Mouse (Mus musculus) granulocyte monocyte progenitor cell, adult 5-6 weeks (primary cell): ENCODE measurements around the gene Rgs2. TPM values are rescaled to one million over a fixed set of nuclear protein-coding genes. Genes with fewer than 3 reads are reported as not detected.

Source experiments
- ATAC-seq: replicated peaks from 2 replicates; pipeline ENCODE4 v1.8.0; 2016; ENCODE audit warnings: mild to moderate bottlenecking, moderate TSS enrichment, inconsistent platforms; ENCODE audit not compliant: poor library complexity, severe bottlenecking
- total RNA-seq, 2 experiments: library from RNA; stranded (forward) in 1 of 2; stranded (reverse) in 1 of 2; fragments of 200-712, 200-1000 nt in 1 of 2; fragments of >200 nt in 1 of 2; fragmentation: Nextera tagmentation in 1 of 2; gene quantifications; 2 replicates each; pipeline ENCODE4 v1.2.3; 2014 to 2017

The Rgs2 gene
- total RNA-seq, 2 experiments from 2014 or later: 90.4 to 98.1 TPM

DNA sequence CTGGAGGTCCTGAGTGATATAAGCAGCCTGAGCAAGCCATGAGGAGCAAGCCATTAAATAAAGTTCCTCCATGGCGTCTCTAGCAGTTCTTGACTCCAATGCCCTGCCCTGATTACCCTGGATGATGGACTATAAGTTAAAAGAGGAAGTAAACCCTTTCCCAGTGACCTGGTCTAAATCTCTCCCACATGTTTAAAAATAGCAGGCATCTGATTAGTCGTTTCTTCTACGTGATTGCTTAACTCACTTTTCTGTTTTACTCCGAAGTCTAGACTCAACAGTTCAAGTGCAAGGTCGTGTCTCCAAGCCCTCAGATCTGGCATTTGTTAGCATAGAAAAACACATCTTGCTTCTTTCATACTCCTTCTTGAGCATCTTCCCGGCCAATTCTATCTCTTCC lies 15.2 kb downstream of the Rgs2 start:
- ATAC-seq: peak; percentile 89

- peak; percentile 66 for ATAC-seq
These were observed 18.9 kb downstream of the Rgs2 start for GRCm38 (mm10) chr1:143984988-143985625.

DNA sequence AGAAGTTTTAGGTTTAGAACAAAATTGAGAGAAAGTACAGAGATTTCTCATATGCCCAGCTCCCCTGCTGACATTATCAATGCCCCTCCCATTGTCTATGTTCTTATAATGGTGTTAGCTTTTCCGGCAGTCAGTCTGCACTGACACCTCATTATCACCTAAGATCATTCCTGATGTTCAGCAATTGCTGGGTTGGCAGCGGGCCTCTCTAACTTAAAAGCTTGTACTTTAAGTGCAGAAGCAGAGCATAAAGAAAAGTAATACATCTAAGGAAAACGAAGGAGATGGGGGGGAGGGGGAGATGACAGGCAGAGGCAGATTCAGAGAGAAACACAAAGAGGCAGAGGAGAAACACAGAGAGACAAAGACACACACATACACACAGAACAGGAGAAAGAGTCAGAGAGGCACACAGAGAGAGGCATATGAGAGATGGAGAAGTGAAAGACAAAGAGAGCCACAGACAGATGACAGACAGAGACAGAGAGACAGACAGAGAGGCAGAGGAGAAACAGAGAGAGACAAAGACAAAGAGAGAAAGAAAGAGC lies 21.1 kb downstream of the Rgs2 start:
- no peak for ATAC-seq

GRCm38 (mm10) chr1:143982085-143982764 lies 21.7 kb downstream of the Rgs2 start:
- no peak for ATAC-seq

GRCm38 (mm10) chr1:143980811-143981210 lies 23.1 kb downstream of the Rgs2 start:
- ATAC-seq: no peak

- peak; percentile 93 for ATAC-seq
These were observed 29.3 kb downstream of the Rgs2 start for GRCm38 (mm10) chr1:143974637-143975036.

DNA sequence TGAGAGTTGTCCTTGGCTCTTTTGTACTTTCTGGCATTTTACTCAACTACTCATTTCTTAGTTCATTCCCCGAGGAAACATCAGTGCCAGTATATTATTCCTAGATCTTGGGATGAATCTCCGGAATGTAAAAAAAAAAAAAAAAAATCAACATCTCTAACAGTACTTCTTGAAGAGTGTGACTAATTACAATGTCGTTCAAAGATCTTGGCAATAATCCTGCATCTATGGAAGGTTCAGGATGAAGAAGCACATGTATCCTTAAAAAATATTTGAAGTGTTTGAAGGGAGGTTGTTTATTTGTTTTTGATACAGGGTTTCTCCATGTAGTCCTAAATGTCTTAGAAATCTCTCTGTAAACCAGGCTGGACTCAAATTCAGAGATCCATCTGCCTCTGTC lies 41.7 kb downstream of the Rgs2 start:
- ATAC-seq: no peak

GRCm38 (mm10) chr1:143960340-143960739 lies 43.6 kb downstream of the Rgs2 start:
- peak; percentile 59 for ATAC-seq

DNA sequence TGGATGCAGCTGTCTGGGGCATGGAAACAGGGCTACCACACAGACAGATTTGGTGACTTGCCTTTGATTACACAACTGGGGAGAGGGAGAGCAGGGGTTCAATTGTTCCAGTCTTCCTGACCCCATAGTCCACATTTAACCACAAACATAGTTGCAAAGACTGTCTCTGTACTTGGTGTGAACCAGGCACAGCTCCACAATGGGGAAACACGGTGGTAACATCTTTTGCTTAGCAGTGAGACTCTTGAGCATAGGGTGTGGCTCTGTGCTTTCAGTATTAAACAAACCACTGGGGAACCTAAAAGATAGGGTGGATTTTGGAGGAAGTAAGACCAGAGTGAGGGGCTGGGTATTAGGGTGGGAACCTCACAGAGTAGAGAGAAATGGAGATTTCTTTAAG lies 47.9 kb downstream of the Rgs2 start:
- ATAC-seq: peak; percentile 87

DNA sequence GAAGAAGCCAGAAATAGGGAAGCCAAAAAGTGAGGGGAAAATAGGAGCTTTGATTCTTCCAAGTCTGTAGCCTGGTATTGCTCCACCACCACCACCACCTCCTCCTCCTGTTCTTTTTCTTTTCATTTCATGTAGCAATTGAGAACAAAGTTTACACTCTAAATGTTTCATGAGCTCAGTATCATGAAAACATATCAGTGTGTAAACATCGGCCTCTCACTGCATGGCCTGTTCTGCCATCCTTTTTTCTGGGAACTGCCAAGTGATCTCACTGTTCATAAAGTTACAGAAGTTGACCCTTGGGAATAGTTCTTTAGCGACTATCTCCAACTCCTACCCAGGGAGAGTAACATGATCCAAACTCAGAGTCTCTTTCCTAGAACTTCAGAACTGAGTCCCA lies 51.1 kb downstream of the Rgs2 start:
- ATAC-seq: no peak

Other genes with a start within 250 kb of the Rgs2 start
- gene Trove2, start 227.1 kb downstream of the Rgs2 start, total RNA-seq (2014; fragmentation: Nextera tagmentation): 1.3 and 1.5 TPM in 2 replicates
- 1.3 and 2.1 TPM in 2 replicates for gene Trove2, start 227.1 kb downstream of the Rgs2 start, total RNA-seq (2017)
- 137 and 152 TPM in 2 replicates for gene Uchl5, start 226.9 kb downstream of the Rgs2 start, total RNA-seq (2014; fragmentation: Nextera tagmentation)
- 200 and 210 TPM in 2 replicates for gene Uchl5, start 226.9 kb downstream of the Rgs2 start, total RNA-seq (2017)
- not detected in 2 replicates for gene Rgs13, start 173.2 kb upstream of the Rgs2 start, total RNA-seq (2014; fragmentation: Nextera tagmentation)
- not detected in 2 replicates for gene Rgs13, start 173.2 kb upstream of the Rgs2 start, total RNA-seq (2017)
- gene Rgs1, start 245.1 kb upstream of the Rgs2 start, total RNA-seq (2014; fragmentation: Nextera tagmentation): 3.8 and 4.0 TPM in 2 replicates
- gene Rgs1, start 245.1 kb upstream of the Rgs2 start, total RNA-seq (2017): 65.3 and 73.3 TPM in 2 replicates